Mouse (Mus musculus): ENCODE results near the gene Ciart. TPM values are rescaled to one million over a fixed set of nuclear protein-coding genes. Genes with fewer than 3 reads are reported as not detected.
"Not testable (repeated sequence)": the region's sequence is repeated elsewhere in the genome, so short reads cannot be mapped to it uniquely, and the experiment has no call there.

Gene Ciart
- 4.1 and 4.9 TPM in 2 replicates for polyA plus RNA-seq (2016; fragmentation: Nextera tagmentation; extraction: Ambion mirVana)

GRCm38 (mm10) chr3:95881979-95882815, at the start of gene Ciart:
Gene Ciart (minus strand): TSS chr3:95882251.
- no peaks in the 10 kb centered on the region for H3K36me3 ChIP-seq (replicated peaks)
- no peaks in the 10 kb centered on the region for H3K9me3 ChIP-seq
- H3K4me2 ChIP-seq, result peak within 1 kb of the TSS; percentile 98
- WGBS, result under 1% methylated on average over 66 of the region's 66 CpGs
- peaks cover 15% of the 10 kb centered on the region; the same call in 1 of the 2 replicates for H3K27me3 ChIP-seq
- peak; percentile 100 for ATAC-seq (ENCODE audit: low FRiP score)
- peaks cover 16% of the 10 kb centered on the region for H3K4me1 ChIP-seq
- H3K27ac ChIP-seq, result no peak within 1 kb of the TSS
- H3K4me3 ChIP-seq (replicated peaks), result peak within 1 kb of the TSS; percentile 52
- peak within 1 kb of the TSS; percentile 47 for H3K9ac ChIP-seq

- H3K4me3 ChIP-seq (replicated peaks), result no peak overlapping the region
- H3K27ac ChIP-seq, result no peak overlapping the region
- no peak overlapping the region for H3K9ac ChIP-seq
- H3K4me1 ChIP-seq, result peaks cover 24% of the 10 kb centered on the region
- ATAC-seq (ENCODE audit: low FRiP score), result no peak
- peaks cover 25% of the 10 kb centered on the region for H3K36me3 ChIP-seq (replicated peaks)
- no peaks in the 10 kb centered on the region for H3K9me3 ChIP-seq
- 79% methylated on average over 1 of the region's 1 CpGs for WGBS
- no peaks in the 10 kb centered on the region for H3K27me3 ChIP-seq
- peak overlapping the region; percentile 69 for H3K4me2 ChIP-seq
Observed at GRCm38 (mm10) chr3:95931471-95931870, 49.4 kb upstream of the Ciart start.

- H3K9ac ChIP-seq, result peak overlapping the region; percentile 98
- peaks cover 24% of the 10 kb centered on the region for H3K4me1 ChIP-seq
- H3K36me3 ChIP-seq (replicated peaks), result peaks cover 22% of the 10 kb centered on the region
- WGBS, result 4% methylated on average over 5 of the region's 5 CpGs
- no peaks in the 10 kb centered on the region for H3K9me3 ChIP-seq
- H3K4me3 ChIP-seq (replicated peaks), result peak overlapping the region; percentile 85
- no peaks in the 10 kb centered on the region for H3K27me3 ChIP-seq
- H3K27ac ChIP-seq, result peak overlapping the region; percentile 89
- ATAC-seq (ENCODE audit: low FRiP score), result no peak
- peak overlapping the region; percentile 69 for H3K4me2 ChIP-seq
Observed at GRCm38 (mm10) chr3:95930471-95930789, 48.4 kb upstream of the Ciart start.

- Histone ChIP-seq H3K4me2 (peak overlapping the region; percentile 69), H3K36me3 (replicated peaks) (peaks cover 17% of the 10 kb centered on the region), H3K9me3 (no peaks in the 10 kb centered on the region), H3K27ac (peak overlapping the region; percentile 89), H3K9ac (peak overlapping the region; percentile 98), H3K4me1 (peaks cover 24% of the 10 kb centered on the region), H3K4me3 (replicated peaks) (peak overlapping the region; percentile 85), H3K27me3 (no peaks in the 10 kb centered on the region)
- WGBS, result under 1% methylated on average over 98 of the region's 105 CpGs
- peak; percentile 41 for ATAC-seq (ENCODE audit: low FRiP score)
Observed at GRCm38 (mm10) chr3:95929581-95930470, 47.8 kb upstream of the Ciart start.

- under 1% methylated on average over 47 of the region's 49 CpGs for WGBS
- H3K9ac ChIP-seq, result peak within 1 kb of the TSS; percentile 98
- peak within 1 kb of the TSS; percentile 85 for H3K4me3 ChIP-seq (replicated peaks)
- no peaks in the 10 kb centered on the region for H3K27me3 ChIP-seq
- H3K4me1 ChIP-seq, result peaks cover 24% of the 10 kb centered on the region
- H3K27ac ChIP-seq, result peak within 1 kb of the TSS; percentile 91
- no peaks in the 10 kb centered on the region for H3K9me3 ChIP-seq
- peaks cover 8% of the 10 kb centered on the region for H3K36me3 ChIP-seq (replicated peaks)
- peak within 1 kb of the TSS; percentile 69 for H3K4me2 ChIP-seq
- peak; percentile 100 for ATAC-seq (ENCODE audit: low FRiP score)
Observed at GRCm38 (mm10) chr3:95928658-95929503, 46.8 kb upstream of the Ciart start, which contains the start of gene Anp32e. Gene Anp32e (plus strand): TSS chr3:95929246.

GRCm38 (mm10) chr3:95928261-95928657, 46.2 kb upstream of the Ciart start:
- Histone ChIP-seq H3K4me2 (peak overlapping the region; percentile 59), H3K36me3 (replicated peaks) (peaks cover 2% of the 10 kb centered on the region; the same call in 1 of the 2 replicates), H3K4me3 (replicated peaks) (peak overlapping the region; percentile 85), H3K4me1 (peaks cover 24% of the 10 kb centered on the region), H3K27me3 (no peaks in the 10 kb centered on the region), H3K27ac (peak overlapping the region; percentile 91), H3K9ac (peak overlapping the region; percentile 58), H3K9me3 (no peaks in the 10 kb centered on the region)
- ATAC-seq (ENCODE audit: low FRiP score), result no peak
- WGBS, result 79% methylated on average over 6 of the region's 6 CpGs

- H3K9me3 ChIP-seq, result no peaks in the 10 kb centered on the region
- H3K36me3 ChIP-seq (replicated peaks), result no peaks in the 10 kb centered on the region
- H3K4me2 ChIP-seq, result no peak overlapping the region
- no peak overlapping the region for H3K9ac ChIP-seq
- no peak for ATAC-seq (ENCODE audit: low FRiP score)
- no peak overlapping the region for H3K27ac ChIP-seq
- no peaks in the 10 kb centered on the region for H3K27me3 ChIP-seq
- no peak overlapping the region for H3K4me3 ChIP-seq (replicated peaks)
- H3K4me1 ChIP-seq, result no peaks in the 10 kb centered on the region
- 83% methylated on average over 5 of the region's 5 CpGs for WGBS
Observed at GRCm38 (mm10) chr3:95925087-95925486, 43.0 kb upstream of the Ciart start.

- Histone ChIP-seq H3K27ac (no peak overlapping the region), H3K36me3 (replicated peaks) (no peaks in the 10 kb centered on the region), H3K9me3 (no peaks in the 10 kb centered on the region), H3K4me2 (no peak overlapping the region), H3K27me3 (no peaks in the 10 kb centered on the region), H3K4me1 (no peaks in the 10 kb centered on the region), H3K9ac (no peak overlapping the region), H3K4me3 (replicated peaks) (no peak overlapping the region)
- no peak for ATAC-seq (ENCODE audit: low FRiP score)
- WGBS, result 88% methylated on average over 4 of the region's 4 CpGs
Observed at GRCm38 (mm10) chr3:95924185-95924584, 42.1 kb upstream of the Ciart start.

- H3K27me3 ChIP-seq; H3K9me3 ChIP-seq; H3K9ac ChIP-seq; H3K4me3 ChIP-seq (replicated peaks); H3K4me2 ChIP-seq; H3K36me3 ChIP-seq (replicated peaks); H3K27ac ChIP-seq; ATAC-seq (ENCODE audit: low FRiP score); H3K4me1 ChIP-seq: not testable (repeated sequence)
- WGBS, result 94% methylated on average over 7 of the region's 7 CpGs
Observed at GRCm38 (mm10) chr3:95923429-95923828, 41.4 kb upstream of the Ciart start.

GRCm38 (mm10) chr3:95920532-95920931, 38.5 kb upstream of the Ciart start:
- not testable (repeated sequence) for H3K27me3 ChIP-seq; H3K27ac ChIP-seq; H3K4me2 ChIP-seq; H3K36me3 ChIP-seq (replicated peaks); H3K9ac ChIP-seq; H3K4me1 ChIP-seq; H3K9me3 ChIP-seq; ATAC-seq (ENCODE audit: low FRiP score); H3K4me3 ChIP-seq (replicated peaks)
- 56% methylated on average over 2 of the region's 2 CpGs for WGBS

- WGBS, result 78% methylated on average over 7 of the region's 7 CpGs
- ATAC-seq (ENCODE audit: low FRiP score), result no peak
Observed at GRCm38 (mm10) chr3:95916760-95917159, 34.7 kb upstream of the Ciart start.

More at GRCm38 (mm10) chr3:95916760-95917159, 34.7 kb upstream of the Ciart start:
- H3K9ac ChIP-seq, result no peak overlapping the region
- H3K27me3 ChIP-seq, result no peaks in the 10 kb centered on the region
- no peaks in the 10 kb centered on the region for H3K36me3 ChIP-seq (replicated peaks)
- H3K4me2 ChIP-seq, result no peak overlapping the region
- no peak overlapping the region for H3K27ac ChIP-seq
- no peak overlapping the region for H3K4me3 ChIP-seq (replicated peaks)
- H3K9me3 ChIP-seq, result no peaks in the 10 kb centered on the region
- H3K4me1 ChIP-seq, result no peaks in the 10 kb centered on the region
